In the genomic region with DNA sequence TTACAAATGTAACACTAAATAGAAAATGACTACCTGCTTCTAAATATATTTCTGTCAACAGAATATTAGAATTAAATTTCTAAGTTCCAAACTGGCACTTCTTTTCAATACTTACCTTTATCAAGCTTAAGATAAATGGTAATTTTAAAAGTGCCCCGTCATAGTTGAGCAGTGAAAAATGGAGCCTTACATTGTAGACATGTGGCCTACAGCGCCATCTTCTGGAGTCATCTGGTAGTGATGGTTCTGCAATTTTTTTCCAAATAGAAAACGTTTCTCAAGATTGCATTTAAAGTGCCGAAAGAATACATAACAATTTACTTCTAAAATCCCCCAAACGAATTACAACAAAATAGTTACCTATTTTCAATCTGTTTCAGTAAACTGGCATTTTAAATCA, we compare ENCODE assay signal across 9 mouse cellular contexts.
DNase-seq lines count a peak whose midpoint lies in the region; ATAC-seq and TF ChIP-seq lines count a peak whose summit lies in the region.
"Had no signal": no experiment of that assay in that cellular context is flagged by ENCODE, and none has a peak within 500 bp of the region (broad histone marks: within the 10 kb centered on the region; RNA-seq: fewer than 3 reads in every experiment).

No protein-coding gene starts in this region.

- no peak for TF ChIP-seq POLR2A in MEL (IDR thresholded peaks at IDR 0.05; ENCODE audit: control insufficient read depth in 1 of 2, insufficient read depth in 1 of 2, low read depth in 1 of 2, low read length in 2 of 2, poor library complexity in 1 of 2)

- no peaks in the 10 kb centered on the region for H3K79me2 ChIP-seq in MEL (ENCODE audit: control insufficient read depth, insufficient read depth, low read length, poor library complexity)

- TF ChIP-seq CTCF in MEL (IDR thresholded peaks at IDR 0.05 in 2 of 3, conservative IDR thresholded peaks at IDR 0.05 in 1 of 3; ENCODE audit: control insufficient read depth in 1 of 3, insufficient read depth in 1 of 3, low read depth in 2 of 3, low read length in 3 of 3, poor library complexity in 1 of 3, severe bottlenecking in 1 of 3) = peak; percentile 56 to 95 (median 67)

- no peak overlapping the region for H3K4me2 ChIP-seq in kidney, embryonic 16.5 days (replicated peaks; ENCODE audit: low read depth, low read length)
- H3K4me2 ChIP-seq in liver, embryonic 13.5 days = no peak overlapping the region
- H3K4me2 ChIP-seq: heart, embryonic 13.5 days had no signal

- peak; percentile 99 for TF ChIP-seq RAD21 in MEL (IDR thresholded peaks at IDR 0.05; ENCODE audit: low read depth, low read length)

- no peaks in the 10 kb centered on the region for H3K4me1 ChIP-seq in kidney, embryonic 16.5 days (ENCODE audit: insufficient read depth, low read length)
- H3K4me1 ChIP-seq in MEL (ENCODE audit: control insufficient read depth in 1 of 2, insufficient read depth in 2 of 2, low read length in 2 of 2) = peaks cover 0 to 4% of the 10 kb centered on the region in 2 experiments; a peak in 2 of 4 replicates
- peaks cover 11% of the 10 kb centered on the region for H3K4me1 ChIP-seq in liver, embryonic 13.5 days (replicated peaks)

- H3K36me3 ChIP-seq in kidney, embryonic 16.5 days (ENCODE audit: insufficient read depth, low read length) = 0 out of 2 replicates have a peak, but pooled peaks cover 16% of the 10 kb centered on the region
- peaks cover 0 to 3% of the 10 kb centered on the region in 2 experiments; a peak in 1 of 4 replicates for H3K36me3 ChIP-seq in MEL (ENCODE audit: control insufficient read depth in 1 of 2, insufficient read depth in 2 of 2, low read length in 2 of 2)
- H3K36me3 ChIP-seq in liver, embryonic 13.5 days = no peaks in the 10 kb centered on the region

- DNase-seq in adrenal gland, adult 18-20 months (ENCODE audit: low spot score in 2 of 2) = peak; percentile 45 to 52
- no peak for DNase-seq in adrenal gland, postnatal 4 days (ENCODE audit: low spot score in 2 of 2)
- DNase-seq in kidney, postnatal 10 days = peak; percentile 70
- DNase-seq in MEL (ENCODE audit: low read depth, low spot score) = peak; percentile 84
- DNase-seq in embryo, embryonic 11 days = peak; percentile 68
- DNase-seq in liver, embryonic 13.5 days = peak; percentile 30

- TF ChIP-seq EP300 in MEL (IDR thresholded peaks at IDR 0.05; ENCODE audit: low read depth in 1 of 2, low read length in 2 of 2) = 0 out of 4 replicates have a peak, but pooled peaks of 1 of the 2 experiments have one; percentile 20

- no peaks in the 10 kb centered on the region for H3K27me3 ChIP-seq in kidney, embryonic 16.5 days (ENCODE audit: insufficient read depth, low read length)
- no peaks in the 10 kb centered on the region for H3K27me3 ChIP-seq in MEL (ENCODE audit: control insufficient read depth in 1 of 2, insufficient read depth in 2 of 2, low read length in 2 of 2)
- no peaks in the 10 kb centered on the region for H3K27me3 ChIP-seq in liver, embryonic 13.5 days
- H3K27me3 ChIP-seq: heart, embryonic 13.5 days had no signal

- H3K27ac ChIP-seq in kidney, embryonic 16.5 days (ENCODE audit: low read length) = no peak overlapping the region
- no peak overlapping the region for H3K27ac ChIP-seq in MEL (ENCODE audit: control insufficient read depth, low read depth, low read length)
- H3K27ac ChIP-seq in liver, embryonic 13.5 days = no peak overlapping the region
- H3K27ac ChIP-seq: heart, embryonic 13.5 days had no signal

- no peak overlapping the region for H3K4me3 ChIP-seq in kidney, embryonic 16.5 days (ENCODE audit: low read length)
- peak overlapping the region in 1 of 2 experiments; percentile 41; a peak in 2 of 4 replicates for H3K4me3 ChIP-seq in MEL (ENCODE audit: control insufficient read depth in 1 of 2, insufficient read depth in 1 of 2, low read depth in 2 of 2, low read length in 2 of 2)
- H3K4me3 ChIP-seq in liver, embryonic 13.5 days (replicated peaks) = no peak overlapping the region
- H3K4me3 ChIP-seq: heart, embryonic 13.5 days had no signal

- no peaks in the 10 kb centered on the region for H3K9me3 ChIP-seq in kidney, embryonic 16.5 days (ENCODE audit: low read length)
- no peaks in the 10 kb centered on the region for H3K9me3 ChIP-seq in MEL (replicated peaks; ENCODE audit: insufficient read depth, low read length)
- no peaks in the 10 kb centered on the region for H3K9me3 ChIP-seq in liver, embryonic 13.5 days (replicated peaks)
- H3K9me3 ChIP-seq: heart, embryonic 13.5 days had no signal

- WGBS in kidney, embryonic 16.5 days = 7% methylated on average over 5 of the region's 5 CpGs
- WGBS in liver, embryonic 13.5 days (ENCODE audit: insufficient replicate concordance) = 5% methylated on average over 5 of the region's 5 CpGs

- ATAC-seq in kidney, embryonic 16.5 days (ENCODE audit: low FRiP score, low TSS enrichment) = no peak
- no peak for ATAC-seq in liver, embryonic 13.5 days (ENCODE audit: low read depth)
- ATAC-seq in inflammation-experienced regulatory T-cells, adult 6 months = no peak

- no peak overlapping the region for H3K9ac ChIP-seq in kidney, embryonic 16.5 days (replicated peaks; ENCODE audit: low read length)
- H3K9ac ChIP-seq in MEL (ENCODE audit: control insufficient read depth, low read depth, low read length, poor library complexity, severe bottlenecking) = no peak overlapping the region
- no peak overlapping the region for H3K9ac ChIP-seq in liver, embryonic 13.5 days
- H3K9ac ChIP-seq: heart, embryonic 13.5 days had no signal

TF ChIP-seq in MEL, 35 proteins besides CTCF, POLR2A, EP300 and RAD21:
- TF ChIP-seq MEF2A (IDR thresholded peaks at IDR 0.05; ENCODE audit: extremely low read depth, insufficient replicate concordance, low read depth, low read length, poor library complexity, severe bottlenecking) = no peak
- TF ChIP-seq BHLHE40 (IDR thresholded peaks at IDR 0.05; ENCODE audit: borderline replicate concordance, low read depth, low read length) = 0 out of 2 replicates have a peak, but pooled peaks have one; percentile 35
- peak; percentile 77 for TF ChIP-seq ZNF384 (IDR thresholded peaks at IDR 0.05; ENCODE audit: low read depth, low read length)
- peak; percentile 89 for TF ChIP-seq MYC (IDR thresholded peaks at IDR 0.05; ENCODE audit: low read depth, low read length)
- peak; percentile 44; the same call in 1 of the 2 replicates for TF ChIP-seq GATA1 (IDR thresholded peaks at IDR 0.05; ENCODE audit: low read depth, low read length)
- TF ChIP-seq SMC3 (IDR thresholded peaks at IDR 0.05; ENCODE audit: low read depth, low read length) = peak; percentile 96
- peak; percentile 69; the same call in 1 of the 2 replicates for TF ChIP-seq MAFK (IDR thresholded peaks at IDR 0.05; ENCODE audit: borderline replicate concordance, low read depth, low read length)
- TF ChIP-seq ZC3H11A (IDR thresholded peaks at IDR 0.05; ENCODE audit: low read depth, low read length) = peak; percentile 96
- peak; percentile 27; the same call in 1 of the 2 replicates for TF ChIP-seq SIN3A (IDR thresholded peaks at IDR 0.05; ENCODE audit: low read length)
- no peak for TF ChIP-seq HCFC1 (IDR thresholded peaks at IDR 0.05; ENCODE audit: low read depth, low read length)
- no peak for TF ChIP-seq NELFE (IDR thresholded peaks at IDR 0.05; ENCODE audit: low read depth, low read length)
- peak; percentile 75; the same call in 1 of the 2 replicates for TF ChIP-seq GABPA (IDR thresholded peaks at IDR 0.05; ENCODE audit: low read depth, low read length)
- TF ChIP-seq NRF1 (IDR thresholded peaks at IDR 0.05; ENCODE audit: insufficient read depth, low read depth, low read length, poor library complexity, severe bottlenecking) = no peak

Comparison
In these comparisons a context has a peak if more than half of its experiments do, and no peak if none do; other contexts are left out.
1. DNase-seq: peak in adrenal gland, adult 18-20 months (2 of 2), kidney, postnatal 10 days (single experiment), MEL (single experiment), embryo, embryonic 11 days (single experiment) and liver, embryonic 13.5 days (single experiment); none in adrenal gland, postnatal 4 days (0 of 2).